Mouse (Mus musculus) liver, postnatal 0 days (tissue): Measurements from ENCODE around the gene Myo1d.

Experiments used
- CTCF ChIP-seq: sonication (generic); IDR thresholded peaks from 2 replicates; pipeline ENCODE4 v1.5.1; 2016; ENCODE audit warnings: antibody characterized with exemption, low read depth
- EP300 ChIP-seq: IDR thresholded peaks from 2 replicates; pipeline ENCODE4 v1.6.1; 2016; ENCODE audit warnings: antibody characterized with exemption, low read depth, mild to moderate bottlenecking

DNA sequence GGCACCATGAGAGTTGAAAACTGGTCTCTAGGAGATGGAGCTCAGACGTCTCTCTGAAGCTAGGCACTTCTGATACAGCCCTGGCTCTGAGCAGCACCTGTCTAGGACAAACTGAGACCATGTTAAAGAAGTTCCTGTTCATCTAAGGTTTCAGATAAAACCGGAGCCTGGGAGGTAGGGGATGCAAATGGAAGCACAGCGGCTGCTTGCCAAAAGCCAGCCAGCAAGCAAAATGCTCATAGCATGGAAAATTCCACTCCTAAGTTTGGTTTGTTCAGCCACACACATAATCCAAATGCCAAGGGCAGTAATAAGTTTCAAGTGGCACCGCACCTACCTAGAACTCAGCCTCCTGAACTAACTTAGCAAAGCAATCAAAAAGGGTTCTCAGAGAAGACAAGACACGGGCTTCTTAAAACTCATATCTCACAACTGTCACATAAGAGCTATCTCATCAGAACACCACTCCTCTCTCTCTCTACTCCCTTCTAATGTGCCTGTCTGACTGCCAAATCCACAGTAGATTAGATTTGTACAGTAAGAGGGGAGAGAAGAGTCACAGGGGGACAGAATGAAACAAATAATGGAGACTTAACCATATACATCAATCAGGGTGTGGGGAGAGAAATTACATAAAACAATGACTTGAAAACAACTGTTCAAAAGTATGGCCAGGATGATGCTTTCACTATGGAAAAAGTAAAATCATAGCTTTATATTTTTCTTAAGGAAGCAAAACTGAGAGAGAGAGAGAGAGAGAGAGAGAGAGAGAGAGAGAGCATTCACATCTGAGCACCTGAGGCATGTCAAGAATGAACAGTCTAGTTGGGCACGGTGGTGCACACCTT is 13.1 kb downstream of the Myo1d start:
- peak; percentile 82 for TF ChIP-seq EP300
- no peak for TF ChIP-seq CTCF
